Mouse (Mus musculus) adrenal gland (tissue): ENCODE results near the gene Gdi2.

Experiments used
- intact Hi-C: fragments of 180-260 bp; cut with DNase I; formaldehyde crosslinking; loops from one replicate; pipeline ENCODE4 v1.15.1; 2025

The Gdi2 gene

DNA sequence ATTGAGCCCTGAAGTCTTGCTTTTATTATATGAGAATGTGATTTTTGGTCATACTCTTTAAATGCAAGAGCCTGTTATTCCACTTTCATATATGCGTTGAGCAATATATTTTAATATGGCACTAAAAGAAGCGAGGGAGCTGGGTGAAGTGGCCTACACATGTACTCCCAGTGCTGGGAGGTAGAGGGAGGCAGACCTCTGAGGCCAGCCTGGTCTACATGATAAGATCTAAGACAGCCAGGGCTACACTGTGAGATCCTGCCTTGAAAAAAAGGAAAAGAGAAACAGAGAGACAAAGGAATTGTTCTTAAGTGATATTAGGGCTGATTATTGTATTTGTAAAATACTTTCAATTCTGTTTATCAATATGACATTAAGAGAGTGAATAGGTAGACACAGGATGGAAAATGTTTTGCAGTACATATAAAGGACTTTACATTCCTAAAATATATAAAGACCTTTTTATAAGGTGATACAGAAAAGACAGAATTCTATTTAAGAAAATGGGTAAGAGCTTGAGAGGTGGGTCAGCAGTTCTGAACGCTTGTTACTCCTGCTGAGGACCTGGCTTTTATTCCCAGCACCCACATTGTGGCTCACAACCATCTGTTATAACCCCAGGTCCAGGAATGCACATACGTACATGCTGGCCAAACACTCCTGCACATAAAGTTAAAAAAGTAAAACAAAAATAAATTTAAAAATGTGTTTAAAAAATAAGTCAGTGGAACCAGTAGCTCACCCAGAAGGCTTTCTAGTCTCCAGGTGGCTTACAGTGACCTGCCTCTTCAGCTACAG is 6.4 kb downstream of the Gdi2 start:
- intact Hi-C loops = loop anchor here (5.0 kb wide), 1 partner anchor 108 kb away; no protein-coding TSS in a partner anchor

DNA sequence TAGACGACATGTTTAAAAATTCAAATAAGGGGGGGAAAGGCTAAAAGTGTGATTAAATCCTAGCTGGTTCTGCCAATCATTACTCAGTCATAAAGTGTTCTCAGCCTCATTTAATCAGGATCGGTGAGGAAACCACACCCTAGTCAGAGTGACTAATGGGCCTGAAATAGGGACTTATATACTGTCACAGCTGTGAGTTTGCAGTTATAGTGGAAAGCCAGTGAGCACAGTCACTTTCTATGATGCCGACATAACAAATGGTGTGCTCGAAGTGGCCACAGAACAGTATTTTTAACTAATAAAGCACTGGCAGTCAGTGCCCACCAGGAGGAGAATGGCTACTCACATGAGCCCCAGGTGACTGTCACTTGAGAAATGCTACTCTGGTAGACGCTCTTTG is 7.1 kb downstream of the Gdi2 start:
- intact Hi-C loops = loop anchor here (5.0 kb wide), 1 partner anchor 107 kb away; no protein-coding TSS in a partner anchor

DNA sequence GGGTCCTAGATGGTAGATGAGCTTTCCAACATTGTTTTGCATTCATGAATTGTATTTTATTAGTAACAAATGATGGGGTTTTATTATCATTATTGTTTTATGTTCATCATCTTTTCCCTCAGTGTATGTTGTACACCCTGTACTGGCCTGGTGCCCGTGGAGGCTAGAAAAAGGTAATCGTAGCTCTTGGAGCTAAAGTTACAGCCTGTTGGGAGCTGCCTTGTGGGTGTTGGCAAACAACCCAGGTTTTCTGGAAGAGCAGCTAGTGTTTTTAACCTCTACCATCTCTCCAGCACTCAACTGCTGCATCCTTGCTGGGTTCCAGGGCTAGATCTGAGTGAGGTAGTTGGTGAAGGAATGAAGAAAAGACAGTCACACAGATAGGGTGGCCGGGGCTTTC is 9.5 kb downstream of the Gdi2 start:
- intact Hi-C loops = no loop called here

DNA sequence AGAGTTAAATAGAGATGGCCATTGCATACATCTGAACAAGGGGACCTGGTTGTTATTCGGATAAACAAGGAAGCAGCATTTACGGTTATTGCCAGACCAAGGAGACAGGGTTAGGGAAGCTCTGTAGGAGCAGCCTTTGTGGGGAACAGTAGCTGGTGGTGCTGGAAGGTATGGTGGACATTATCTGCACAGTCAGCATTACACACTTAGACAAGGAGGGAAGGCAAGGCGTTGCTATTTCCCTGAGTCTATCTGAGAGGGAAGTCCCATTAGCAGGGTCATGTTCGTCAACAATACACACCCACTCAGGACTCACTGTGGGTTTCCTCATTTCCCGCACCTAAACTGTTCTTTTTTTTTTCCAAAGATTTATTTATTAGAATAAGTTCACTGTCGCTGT is 10.0 kb downstream of the Gdi2 start:
- intact Hi-C loops = no loop called here

DNA sequence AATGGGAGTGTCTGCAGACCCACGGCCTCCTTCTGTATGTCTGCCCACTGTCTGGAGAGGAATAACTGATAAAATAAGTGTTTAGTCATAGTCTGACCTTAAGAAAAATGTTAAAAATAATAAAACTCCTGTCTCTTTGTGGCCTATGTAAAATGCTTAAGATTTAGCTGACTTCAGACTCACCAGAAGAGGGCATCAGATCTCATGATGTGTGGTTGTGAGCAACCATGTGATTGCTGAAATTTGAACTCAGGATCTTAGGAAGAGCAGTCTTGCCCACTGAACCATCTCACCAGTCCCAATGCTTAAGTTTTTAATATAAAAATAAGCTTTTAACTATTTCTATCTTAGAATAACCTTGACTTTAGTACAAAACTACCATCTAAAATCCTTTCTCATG is 25.3 kb downstream of the Gdi2 start:
- intact Hi-C loops = no loop called here

- intact Hi-C loops = no loop called here
Measured at GRCm38 (mm10) chr13:3563953-3564352, 26.1 kb downstream of the Gdi2 start.

DNA sequence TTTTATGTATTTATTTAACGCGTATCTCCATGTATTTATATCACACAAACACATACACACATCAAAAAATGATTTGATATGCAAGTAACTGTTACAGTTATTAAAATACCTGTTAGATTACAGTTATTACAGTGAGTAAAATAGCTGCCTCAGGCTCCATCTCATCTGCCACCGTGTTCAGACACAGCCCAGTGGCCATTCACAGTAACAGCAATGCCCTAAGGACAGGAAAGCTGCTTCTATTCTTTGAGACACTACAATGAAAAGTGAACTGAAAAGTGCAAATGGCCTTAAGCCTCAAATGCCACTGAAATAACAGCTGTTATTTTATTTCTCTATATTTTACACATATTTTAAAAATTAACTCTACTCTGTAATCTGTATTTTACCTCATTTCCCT is 52.9 kb downstream of the Gdi2 start:
- intact Hi-C loops = no loop called here

GRCm38 (mm10) chr13:3594311-3594710 is 56.4 kb downstream of the Gdi2 start:
- intact Hi-C loops = no loop called here

DNA sequence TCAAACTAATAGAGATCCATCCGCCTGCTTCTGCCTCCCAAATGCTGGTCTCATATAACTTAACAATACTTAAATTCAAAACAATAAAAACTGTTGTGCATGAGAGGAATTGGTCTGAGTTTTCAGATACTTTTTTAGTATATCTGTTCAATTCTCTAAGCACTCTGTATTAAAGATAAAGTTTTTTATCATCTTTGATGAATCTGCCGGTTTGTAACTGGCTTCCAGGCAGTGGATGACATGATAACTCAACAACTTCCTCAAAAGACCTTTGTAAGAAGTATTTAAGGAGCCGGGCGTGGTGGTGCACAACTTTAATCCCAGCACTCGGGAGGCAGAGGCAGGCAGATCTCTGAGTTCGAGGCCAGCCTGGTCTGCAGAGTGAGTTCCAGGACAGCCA is 58.4 kb downstream of the Gdi2 start:
- intact Hi-C loops = no loop called here

- intact Hi-C loops = loop anchor here (5.0 kb wide), 1 partner anchor 72 kb away; the partner anchor contains the start of gene Gdi2
Measured at GRCm38 (mm10) chr13:3609780-3610117, 71.9 kb downstream of the Gdi2 start.

DNA sequence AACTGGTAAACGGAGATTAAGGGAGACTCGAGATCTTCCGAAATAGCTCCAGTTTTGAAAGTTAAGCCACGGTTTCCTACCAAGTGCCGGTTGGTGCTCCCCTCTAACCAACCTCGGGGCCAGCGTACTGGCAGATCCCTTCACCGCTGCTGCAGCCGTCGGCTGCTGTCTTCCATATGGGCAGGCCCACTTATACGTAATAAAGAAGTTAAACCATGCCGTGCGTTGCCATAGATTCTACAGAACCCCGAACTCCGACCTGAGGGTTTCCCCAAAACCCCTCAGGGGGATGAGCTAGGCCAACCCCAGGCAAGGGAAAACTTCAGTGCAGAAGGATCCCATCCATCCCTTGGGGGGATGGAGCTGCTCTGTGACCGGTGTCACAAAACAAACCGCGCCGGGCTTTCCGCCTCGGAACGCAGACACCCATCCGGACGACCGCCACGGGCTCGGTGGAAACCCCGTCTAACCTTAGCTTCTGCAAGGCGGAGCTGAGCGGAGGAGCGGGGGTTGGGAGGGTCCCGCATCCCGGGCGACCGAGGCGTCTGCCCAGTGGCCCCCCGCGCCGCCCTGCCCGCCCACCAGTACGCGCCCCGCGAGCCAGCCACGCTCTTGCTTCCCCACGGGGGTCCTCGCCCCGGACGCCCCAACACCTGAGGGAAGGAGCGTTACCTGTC is 72.4 kb downstream of the Gdi2 start:
- intact Hi-C loops = loop anchor here (5.0 kb wide), 1 partner anchor 73 kb away; the partner anchor contains the start of gene Gdi2

DNA sequence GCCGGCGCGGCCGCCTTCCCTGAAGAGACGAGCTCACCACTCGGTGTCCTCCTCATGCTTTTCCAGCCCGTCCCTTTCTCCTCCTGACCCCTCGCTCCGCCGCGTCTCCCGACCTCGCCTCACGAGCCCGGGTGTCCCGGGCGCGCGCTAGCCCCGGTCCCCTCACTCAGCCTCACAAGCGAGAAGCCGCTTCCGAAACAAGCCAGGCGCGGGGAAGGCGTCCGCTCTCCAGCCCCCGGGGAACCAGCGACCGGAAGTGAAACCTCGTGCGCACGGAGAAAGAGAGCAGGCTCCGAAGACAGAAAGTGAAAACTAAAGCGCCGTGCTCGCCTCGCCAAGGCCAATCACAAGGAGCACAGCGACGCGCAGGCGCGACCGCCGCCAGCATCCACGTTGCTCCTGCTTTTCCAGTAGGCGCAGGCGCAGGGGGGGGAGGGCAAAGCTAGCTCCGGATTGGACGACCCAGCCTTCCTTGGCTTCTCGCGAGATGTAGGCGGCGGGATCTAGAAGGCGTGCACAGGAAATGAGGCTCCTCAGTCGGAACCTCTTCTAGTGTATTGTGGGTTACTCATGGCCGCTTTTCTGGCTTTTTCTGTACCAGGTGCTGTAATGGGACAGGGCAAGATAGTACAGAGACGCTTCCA is 73.1 kb downstream of the Gdi2 start, which contains the start of gene Fam208b:
Fam208b (minus strand) TSS at position 314 of the 644 bp plus-strand sequence.
- intact Hi-C loops = loop anchor here (5.0 kb wide), 1 partner anchor 74 kb away; the partner anchor contains the start of gene Gdi2
